Mouse (Mus musculus): ENCODE data around the gene Fam135a. TPM values are rescaled to one million over a fixed set of nuclear protein-coding genes. Genes with fewer than 3 reads are reported as not detected.

Gene Fam135a
- polyA plus RNA-seq, 1 experiment from 2014 or later, result 34.6 TPM

DNA sequence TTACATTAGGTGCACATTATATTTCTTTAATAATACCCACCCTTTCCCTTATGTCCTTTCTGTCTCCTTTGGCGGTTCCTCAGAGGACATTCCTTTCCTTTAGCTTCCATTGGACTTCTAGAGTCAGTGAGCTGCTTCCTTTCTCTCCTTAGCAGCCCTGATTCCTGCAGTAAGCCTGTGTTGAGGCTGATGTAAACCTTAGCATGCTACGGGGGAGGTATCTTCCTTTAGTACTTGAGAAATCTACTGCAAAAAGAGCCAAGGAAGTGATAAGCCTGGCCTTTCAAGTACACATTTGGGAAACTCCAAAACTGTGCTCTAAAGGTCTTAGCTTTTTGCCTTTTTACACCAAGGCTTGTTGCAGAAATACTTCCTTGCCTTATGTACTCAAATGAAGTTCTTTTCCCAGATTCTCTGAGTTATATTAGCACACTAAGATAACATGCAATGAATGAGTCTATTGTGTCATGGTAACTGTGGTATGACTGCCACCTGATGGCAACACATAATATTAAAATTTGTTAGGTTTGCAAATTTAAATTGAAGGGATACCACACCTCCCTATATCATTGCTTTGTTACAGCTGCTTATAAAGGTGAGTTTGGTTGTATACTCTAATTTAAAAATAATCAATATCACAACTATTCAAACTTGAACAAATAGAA, 66.2 kb downstream of the Fam135a start:
- ATAC-seq (ENCODE audit: low read depth), result peak; percentile 51; the same call in 1 of the 2 replicates
- no peaks in the 10 kb centered on the region for H3K9me3 ChIP-seq (ENCODE audit: control insufficient read depth, low read length)
- H3K4me1 ChIP-seq (replicated peaks; ENCODE audit: control insufficient read depth, insufficient read depth, low read length), result no peaks in the 10 kb centered on the region
- H3K27ac ChIP-seq (ENCODE audit: low read length), result no peak overlapping the region
- H3K9ac ChIP-seq (ENCODE audit: low read length), result no peak overlapping the region
- H3K4me2 ChIP-seq (ENCODE audit: low read depth, low read length), result no peak overlapping the region
- peaks cover 7% of the 10 kb centered on the region; the same call in 1 of the 2 replicates for H3K36me3 ChIP-seq (ENCODE audit: control insufficient read depth, insufficient read depth, low read length)
- H3K4me3 ChIP-seq (ENCODE audit: low read length), result no peak overlapping the region
- no peaks in the 10 kb centered on the region for H3K27me3 ChIP-seq (ENCODE audit: control insufficient read depth, insufficient read depth, low read depth, low read length)
- 60% methylated on average over 2 of the region's 2 CpGs for WGBS

DNA sequence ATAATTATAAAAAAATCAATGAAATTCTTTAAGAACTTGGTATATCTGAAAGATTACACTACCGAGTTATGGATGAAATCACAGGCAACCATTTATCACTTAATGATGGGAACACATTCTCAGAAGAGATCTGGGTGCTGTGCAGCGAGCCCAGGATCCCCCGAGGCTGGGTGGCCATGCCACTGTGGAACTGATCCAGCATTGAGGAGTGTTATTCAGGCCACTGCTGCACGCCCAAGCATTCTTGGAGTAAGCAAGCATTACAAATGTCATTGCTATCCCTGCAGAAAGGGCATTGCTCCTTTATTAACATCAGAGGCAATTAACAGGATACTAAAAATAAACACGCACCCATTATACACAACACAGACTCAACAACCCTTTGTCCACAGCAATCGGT, 89.3 kb downstream of the Fam135a start:
- Histone ChIP-seq H3K4me2 (ENCODE audit: low read depth, low read length) (no peak overlapping the region), H3K27me3 (ENCODE audit: control insufficient read depth, insufficient read depth, low read depth, low read length) (no peaks in the 10 kb centered on the region), H3K4me3 (ENCODE audit: low read length) (no peak overlapping the region), H3K4me1 (replicated peaks; ENCODE audit: control insufficient read depth, insufficient read depth, low read length) (no peaks in the 10 kb centered on the region), H3K27ac (ENCODE audit: low read length) (no peak overlapping the region), H3K9ac (ENCODE audit: low read length) (no peak overlapping the region), H3K36me3 (ENCODE audit: control insufficient read depth, insufficient read depth, low read length) (0 out of 2 replicates have a peak, but pooled peaks cover 2% of the 10 kb centered on the region), H3K9me3 (ENCODE audit: control insufficient read depth, low read length) (no peaks in the 10 kb centered on the region)
- ATAC-seq (ENCODE audit: low read depth), result no peak
- WGBS, result 82% methylated on average over 6 of the region's 6 CpGs

DNA sequence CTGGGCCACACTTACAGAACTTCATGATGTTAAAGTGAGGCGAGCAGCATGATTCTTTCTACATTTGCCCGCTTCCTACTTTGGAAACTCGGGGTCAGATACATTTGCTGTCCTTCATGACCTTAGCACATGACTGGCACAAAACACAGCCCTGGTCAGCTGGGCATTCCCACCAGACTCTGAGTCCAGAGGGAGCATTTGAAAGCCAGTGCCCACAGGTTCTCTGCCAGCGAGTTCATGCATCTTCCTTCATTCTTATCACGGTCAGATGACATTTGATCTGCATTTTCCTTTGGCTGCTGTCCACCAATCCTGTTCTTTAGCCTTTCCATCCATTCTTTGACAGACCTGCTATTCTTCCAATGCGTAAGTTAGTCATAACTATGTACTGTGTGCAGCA, 90.1 kb downstream of the Fam135a start:
- H3K9ac ChIP-seq (ENCODE audit: low read length), result no peak overlapping the region
- ATAC-seq (ENCODE audit: low read depth), result no peak
- no peaks in the 10 kb centered on the region for H3K4me1 ChIP-seq (replicated peaks; ENCODE audit: control insufficient read depth, insufficient read depth, low read length)
- WGBS, result 87% methylated on average over 6 of the region's 6 CpGs
- H3K36me3 ChIP-seq (ENCODE audit: control insufficient read depth, insufficient read depth, low read length), result 0 out of 2 replicates have a peak, but pooled peaks cover 2% of the 10 kb centered on the region
- H3K27me3 ChIP-seq (ENCODE audit: control insufficient read depth, insufficient read depth, low read depth, low read length), result no peaks in the 10 kb centered on the region
- no peak overlapping the region for H3K4me3 ChIP-seq (ENCODE audit: low read length)
- no peak overlapping the region for H3K27ac ChIP-seq (ENCODE audit: low read length)
- H3K4me2 ChIP-seq (ENCODE audit: low read depth, low read length), result no peak overlapping the region
- no peaks in the 10 kb centered on the region for H3K9me3 ChIP-seq (ENCODE audit: control insufficient read depth, low read length)

DNA sequence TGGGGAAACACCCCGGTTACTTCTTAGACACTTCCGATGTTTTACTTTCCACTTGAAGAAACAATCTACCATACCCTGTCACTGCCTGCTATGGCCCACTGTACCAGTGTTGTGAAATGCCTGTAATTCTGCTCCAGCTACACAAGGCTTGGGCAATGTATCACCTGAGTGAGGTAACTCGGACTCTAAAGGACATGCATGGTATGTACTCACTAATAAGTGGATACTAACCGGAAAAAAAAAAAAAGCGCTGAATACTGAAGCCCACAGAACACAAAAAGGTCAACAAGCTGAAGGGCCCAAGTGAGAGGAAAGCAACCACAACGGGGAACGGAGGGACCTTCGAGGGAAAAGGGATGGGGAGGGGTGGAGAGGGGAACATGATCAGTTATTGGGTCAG, 92.5 kb downstream of the Fam135a start:
- H3K36me3 ChIP-seq (ENCODE audit: control insufficient read depth, insufficient read depth, low read length), result 0 out of 2 replicates have a peak, but pooled peaks cover 2% of the 10 kb centered on the region
- no peak overlapping the region for H3K4me3 ChIP-seq (ENCODE audit: low read length)
- no peak overlapping the region for H3K27ac ChIP-seq (ENCODE audit: low read length)
- H3K9ac ChIP-seq (ENCODE audit: low read length), result no peak overlapping the region
- H3K4me2 ChIP-seq (ENCODE audit: low read depth, low read length), result no peak overlapping the region
- H3K9me3 ChIP-seq (ENCODE audit: control insufficient read depth, low read length), result no peaks in the 10 kb centered on the region
- peaks cover 4% of the 10 kb centered on the region; the same call in 1 of the 2 replicates for H3K4me1 ChIP-seq (replicated peaks; ENCODE audit: control insufficient read depth, insufficient read depth, low read length)
- no peaks in the 10 kb centered on the region for H3K27me3 ChIP-seq (ENCODE audit: control insufficient read depth, insufficient read depth, low read depth, low read length)
- no peak for ATAC-seq (ENCODE audit: low read depth)
- 62% methylated on average over 8 of the region's 8 CpGs for WGBS

DNA sequence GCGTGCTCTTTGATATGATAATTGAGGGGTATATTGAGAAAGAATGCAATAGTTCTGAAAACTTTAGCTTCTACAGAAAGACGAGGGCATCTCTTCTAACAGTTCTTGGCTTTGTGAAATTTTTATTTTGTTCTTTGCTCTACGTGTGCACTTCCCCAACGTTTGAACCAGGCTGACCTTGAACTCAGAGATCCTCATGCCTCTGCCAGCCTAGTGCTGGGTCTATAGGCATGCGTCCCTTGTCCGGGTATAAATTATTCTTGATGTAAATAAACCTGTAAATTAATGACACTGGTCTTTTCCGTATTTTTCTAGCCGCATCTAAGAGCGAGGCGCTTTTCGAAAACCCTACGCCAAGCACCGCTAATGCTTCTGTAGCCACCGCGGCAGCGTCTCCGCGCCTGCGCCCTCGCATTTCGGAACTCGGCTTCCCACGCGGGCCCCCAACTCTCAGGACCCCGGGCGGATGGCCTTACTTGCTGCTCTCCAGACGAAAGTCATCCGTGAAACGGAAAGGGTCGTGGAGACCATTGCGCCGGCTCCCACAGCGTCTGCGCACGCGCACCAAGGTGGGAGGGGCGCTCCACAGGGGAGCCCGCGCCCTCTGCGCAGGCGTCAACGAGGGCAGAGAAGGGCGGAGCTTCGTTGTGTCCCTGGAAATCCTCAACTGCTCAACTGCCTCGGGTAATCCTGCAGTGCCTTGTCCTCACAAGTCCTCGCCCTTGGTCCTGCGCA, 94.9 kb downstream of the Fam135a start, which contains the start of gene Sdhaf4:
Gene Sdhaf4 (minus strand): TSS at position 587 of the 735 bp plus-strand sequence.
- Histone ChIP-seq H3K9ac (ENCODE audit: low read length) (peak within 1 kb of the TSS; percentile 85), H3K9me3 (ENCODE audit: control insufficient read depth, low read length) (no peaks in the 10 kb centered on the region), H3K4me3 (ENCODE audit: low read length) (peak within 1 kb of the TSS; percentile 69), H3K27ac (ENCODE audit: low read length) (peak within 1 kb of the TSS; percentile 87), H3K4me2 (ENCODE audit: low read depth, low read length) (peak within 1 kb of the TSS; percentile 61), H3K4me1 (replicated peaks; ENCODE audit: control insufficient read depth, insufficient read depth, low read length) (peaks cover 4% of the 10 kb centered on the region; the same call in 1 of the 2 replicates), H3K36me3 (ENCODE audit: control insufficient read depth, insufficient read depth, low read length) (peaks cover 9% of the 10 kb centered on the region), H3K27me3 (ENCODE audit: control insufficient read depth, insufficient read depth, low read depth, low read length) (no peaks in the 10 kb centered on the region)
- ATAC-seq (ENCODE audit: low read depth), result peak; percentile 98
- under 1% methylated on average over 47 of the region's 47 CpGs for WGBS

DNA sequence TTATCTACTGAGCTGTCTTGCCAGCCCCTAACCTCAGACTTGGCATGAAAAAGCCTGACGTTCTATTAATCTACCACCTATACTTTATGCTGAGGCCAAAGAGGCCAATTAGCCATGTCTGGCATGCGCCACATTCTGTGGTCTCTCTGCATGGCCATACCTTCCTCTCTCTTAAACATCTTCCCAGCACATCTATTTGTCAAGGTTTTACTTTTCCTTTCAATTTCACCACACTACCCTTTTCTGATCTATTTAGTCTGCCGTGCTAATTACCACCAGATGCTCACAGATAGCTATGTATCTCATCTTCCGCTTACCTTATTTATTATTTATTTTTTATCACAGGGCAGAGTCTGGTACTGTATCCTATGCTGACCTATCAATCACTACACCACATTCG, 100.8 kb downstream of the Fam135a start:
- Histone ChIP-seq H3K4me3 (ENCODE audit: low read length) (no peak overlapping the region), H3K4me2 (ENCODE audit: low read depth, low read length) (no peak overlapping the region), H3K9ac (ENCODE audit: low read length) (no peak overlapping the region), H3K27ac (ENCODE audit: low read length) (no peak overlapping the region), H3K4me1 (replicated peaks; ENCODE audit: control insufficient read depth, insufficient read depth, low read length) (peaks cover under 1% of the 10 kb centered on the region; the same call in 1 of the 2 replicates), H3K9me3 (ENCODE audit: control insufficient read depth, low read length) (no peaks in the 10 kb centered on the region), H3K27me3 (ENCODE audit: control insufficient read depth, insufficient read depth, low read depth, low read length) (no peaks in the 10 kb centered on the region), H3K36me3 (ENCODE audit: control insufficient read depth, insufficient read depth, low read length) (peaks cover 24% of the 10 kb centered on the region)
- ATAC-seq (ENCODE audit: low read depth), result no peak
- WGBS, result 91% methylated on average over 5 of the region's 5 CpGs

DNA sequence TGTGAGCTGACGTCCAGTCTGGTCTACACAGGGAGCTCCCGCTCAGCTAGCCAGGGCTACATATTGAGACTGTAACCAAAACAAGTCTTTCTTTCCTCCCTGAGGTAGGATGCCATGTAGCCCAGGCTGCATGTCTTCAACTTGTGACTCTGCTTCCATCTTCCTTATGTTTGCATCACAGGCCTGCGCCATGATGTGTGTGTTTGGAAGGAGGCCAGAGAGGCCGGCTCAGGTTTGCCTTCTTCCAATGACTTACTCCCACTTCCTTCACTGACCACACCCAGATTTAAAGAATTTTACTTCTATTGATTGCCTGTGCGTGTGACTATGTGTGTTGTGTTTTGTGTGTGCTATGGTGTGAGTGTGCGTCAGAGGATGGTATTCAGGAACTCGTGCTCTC, 101.3 kb downstream of the Fam135a start:
- no peaks in the 10 kb centered on the region for H3K4me1 ChIP-seq (replicated peaks; ENCODE audit: control insufficient read depth, insufficient read depth, low read length)
- WGBS, result 91% methylated on average over 7 of the region's 7 CpGs
- no peak overlapping the region for H3K9ac ChIP-seq (ENCODE audit: low read length)

DNA sequence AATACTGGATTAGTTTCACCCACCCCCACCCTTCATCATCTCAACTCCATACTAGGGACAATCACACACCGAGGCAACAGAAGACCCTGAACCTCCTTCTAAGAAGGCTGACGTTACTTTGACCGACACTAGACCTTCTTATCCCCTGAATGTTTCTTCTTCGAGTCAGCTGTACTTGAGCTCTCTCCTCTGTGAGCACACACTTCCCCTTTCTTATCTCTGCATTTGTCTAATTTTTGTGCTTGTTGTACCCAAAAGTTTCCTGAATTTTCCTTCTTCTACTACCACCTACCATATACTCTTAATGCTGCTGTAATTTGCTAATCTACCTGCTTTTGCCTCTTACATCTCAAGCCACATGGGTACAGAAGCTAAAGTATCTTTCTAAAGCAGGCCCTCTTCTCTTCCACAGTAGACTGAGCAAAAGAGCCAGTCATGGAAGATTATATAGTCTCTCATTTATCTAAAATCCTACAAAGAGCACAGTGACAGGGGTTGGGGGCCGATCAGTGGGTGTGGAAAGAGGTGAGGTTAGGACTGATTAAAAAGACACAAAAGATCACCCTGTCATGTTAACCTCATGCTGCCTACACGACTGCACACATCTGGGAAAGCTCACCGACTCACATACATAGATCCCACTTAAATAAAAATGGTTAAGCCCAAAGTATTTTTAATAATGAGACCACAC, 101.9 kb downstream of the Fam135a start:
- H3K36me3 ChIP-seq (ENCODE audit: control insufficient read depth, insufficient read depth, low read length), result peaks cover 24% of the 10 kb centered on the region

More for the DNA sequence above, 101.3 kb downstream of the Fam135a start:
- Histone ChIP-seq H3K27me3 (ENCODE audit: control insufficient read depth, insufficient read depth, low read depth, low read length) (no peaks in the 10 kb centered on the region), H3K36me3 (ENCODE audit: control insufficient read depth, insufficient read depth, low read length) (peaks cover 24% of the 10 kb centered on the region), H3K4me3 (ENCODE audit: low read length) (no peak overlapping the region), H3K27ac (ENCODE audit: low read length) (no peak overlapping the region), H3K4me2 (ENCODE audit: low read depth, low read length) (no peak overlapping the region), H3K9me3 (ENCODE audit: control insufficient read depth, low read length) (no peaks in the 10 kb centered on the region)
- ATAC-seq (ENCODE audit: low read depth), result no peak

DNA sequence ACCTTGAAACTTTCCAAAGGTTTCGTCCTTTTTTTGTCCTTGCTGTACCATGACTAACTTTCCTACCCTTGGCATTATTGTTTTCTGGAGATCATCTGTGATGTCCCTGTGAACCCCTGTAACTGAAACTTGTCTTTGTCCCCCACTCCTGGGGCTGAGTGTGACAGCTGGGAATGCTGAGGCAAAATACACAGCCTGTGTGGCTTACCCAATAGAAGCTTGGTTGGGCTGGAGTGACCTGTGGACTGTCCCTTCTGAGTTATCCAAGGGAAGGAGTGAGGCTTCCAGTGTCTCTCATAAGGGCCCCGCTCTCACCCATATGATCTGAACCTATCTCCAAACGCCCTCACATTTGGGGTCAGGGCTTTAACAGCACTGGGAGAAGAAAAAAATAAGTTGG, 102.6 kb downstream of the Fam135a start:
- H3K27ac ChIP-seq (ENCODE audit: low read length), result no peak overlapping the region
- WGBS, result 92% methylated on average over 3 of the region's 3 CpGs
- peaks cover 24% of the 10 kb centered on the region for H3K36me3 ChIP-seq (ENCODE audit: control insufficient read depth, insufficient read depth, low read length)
- no peak for ATAC-seq (ENCODE audit: low read depth)
- H3K4me2 ChIP-seq (ENCODE audit: low read depth, low read length), result no peak overlapping the region
- no peak overlapping the region for H3K4me3 ChIP-seq (ENCODE audit: low read length)
- H3K27me3 ChIP-seq (ENCODE audit: control insufficient read depth, insufficient read depth, low read depth, low read length), result no peaks in the 10 kb centered on the region
- H3K9ac ChIP-seq (ENCODE audit: low read length), result no peak overlapping the region
- no peaks in the 10 kb centered on the region for H3K4me1 ChIP-seq (replicated peaks; ENCODE audit: control insufficient read depth, insufficient read depth, low read length)
- no peaks in the 10 kb centered on the region for H3K9me3 ChIP-seq (ENCODE audit: control insufficient read depth, low read length)

More for the DNA sequence above, 101.9 kb downstream of the Fam135a start:
- H3K9me3 ChIP-seq (ENCODE audit: control insufficient read depth, low read length), result no peaks in the 10 kb centered on the region
- no peaks in the 10 kb centered on the region for H3K27me3 ChIP-seq (ENCODE audit: control insufficient read depth, insufficient read depth, low read depth, low read length)
- ATAC-seq (ENCODE audit: low read depth), result no peak
- H3K4me1 ChIP-seq (replicated peaks; ENCODE audit: control insufficient read depth, insufficient read depth, low read length), result no peaks in the 10 kb centered on the region
- H3K4me2 ChIP-seq (ENCODE audit: low read depth, low read length), result no peak overlapping the region
- no peak overlapping the region for H3K27ac ChIP-seq (ENCODE audit: low read length)
- H3K9ac ChIP-seq (ENCODE audit: low read length), result no peak overlapping the region
- H3K4me3 ChIP-seq (ENCODE audit: low read length), result no peak overlapping the region
- 91% methylated on average over 7 of the region's 7 CpGs for WGBS

Data from lung, embryonic 16.5 days (tissue).